Mouse (Mus musculus) embryonic facial prominence, embryonic 15.5 days (tissue): Measurements from ENCODE around the gene Hlcs. TPM values are rescaled to one million over a fixed set of nuclear protein-coding genes. Genes with fewer than 3 reads are reported as not detected.

ENCODE experiments used
- ATAC-seq: fragments of 200-750 bp; cut with Nextera tagmentation; 2 replicates; pipeline ENCODE4 v1.8.0; 2017; ENCODE audit warnings: low read depth, moderate TSS enrichment; ENCODE audit not compliant: insufficient number of reproducible peaks, low FRiP score, low TSS enrichment
- H3K27ac ChIP-seq: fragments of 300-500 bp; sonication (generic); replicated peaks from 2 replicates; pipeline ENCODE4 v1.5.1; 2015; ENCODE audit warnings: mild to moderate bottlenecking, inconsistent platforms
- H3K27me3 ChIP-seq: fragments of 300-500 bp; sonication (generic); 2 replicates; pipeline ENCODE4 v1.6.1; 2015; ENCODE audit warnings: inconsistent platforms
- H3K36me3 ChIP-seq: fragments of 300-500 bp; sonication (generic); 2 replicates; pipeline ENCODE4 v1.6.1; 2015; ENCODE audit warnings: mild to moderate bottlenecking, inconsistent platforms
- H3K4me1 ChIP-seq: fragments of 300-500 bp; sonication (generic); 2 replicates; pipeline ENCODE4 v1.6.1; 2015; ENCODE audit warnings: inconsistent platforms
- H3K4me2 ChIP-seq: fragments of 300-500 bp; sonication (generic); replicated peaks from 2 replicates; pipeline ENCODE4 v1.6.1; 2015; ENCODE audit warnings: mild to moderate bottlenecking, inconsistent platforms
- H3K4me3 ChIP-seq: fragments of 300-500 bp; sonication (generic); replicated peaks from 2 replicates; pipeline ENCODE4 v1.5.1; 2015; ENCODE audit warnings: mild to moderate bottlenecking, inconsistent platforms
- H3K9ac ChIP-seq: fragments of 300-500 bp; sonication (generic); 2 replicates; pipeline ENCODE4 v1.6.1; 2015; ENCODE audit warnings: inconsistent platforms
- H3K9me3 ChIP-seq: fragments of 300-500 bp; sonication (generic); replicated peaks from 2 replicates; pipeline ENCODE4 v1.6.1; 2016; ENCODE audit warnings: inconsistent platforms
- WGBS: fragments of 180-500 bp; shearing (Covaris S2); methylation state at CpG from one replicate; pipeline ENCODE4 v1.1.7; 2015; 5-methylcytosine and 5-hydroxymethylcytosine counted together
- polyA plus RNA-seq: library from polyadenylated mRNA; unstranded; fragments of >200 nt; fragmentation: Nextera tagmentation; extraction: Ambion mirVana; gene quantifications from 2 replicates; pipeline ENCODE4 v1.2.1, GENCODE M21; 2015

Hlcs gene
- polyA plus RNA-seq, 1 experiment from 2014 or later, result 11.1 TPM

DNA sequence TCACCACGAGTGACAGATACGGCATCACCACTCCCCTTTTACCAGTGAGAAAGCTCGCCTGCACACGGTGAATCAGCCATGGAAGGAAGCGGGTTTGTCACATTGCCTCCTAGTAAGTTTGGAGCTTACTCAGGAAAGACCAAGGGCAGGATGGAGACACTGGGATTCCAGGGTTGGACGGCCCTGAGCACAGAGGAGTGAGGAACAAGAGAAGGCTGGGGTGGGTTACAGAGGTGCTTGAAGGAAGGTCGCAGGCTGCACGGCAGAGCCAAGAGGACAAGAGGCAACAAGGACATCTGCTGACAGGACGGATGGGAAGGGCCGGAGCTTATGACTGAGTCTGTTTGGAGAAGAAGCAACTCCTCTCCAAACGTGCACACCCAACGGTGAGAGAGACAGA, 126.8 kb downstream of the Hlcs start:
- 80% methylated on average over 12 of the region's 12 CpGs for WGBS
- H3K27me3 ChIP-seq, result peaks cover 7% of the 10 kb centered on the region; the same call in 1 of the 2 replicates
- ATAC-seq, result no peak

DNA sequence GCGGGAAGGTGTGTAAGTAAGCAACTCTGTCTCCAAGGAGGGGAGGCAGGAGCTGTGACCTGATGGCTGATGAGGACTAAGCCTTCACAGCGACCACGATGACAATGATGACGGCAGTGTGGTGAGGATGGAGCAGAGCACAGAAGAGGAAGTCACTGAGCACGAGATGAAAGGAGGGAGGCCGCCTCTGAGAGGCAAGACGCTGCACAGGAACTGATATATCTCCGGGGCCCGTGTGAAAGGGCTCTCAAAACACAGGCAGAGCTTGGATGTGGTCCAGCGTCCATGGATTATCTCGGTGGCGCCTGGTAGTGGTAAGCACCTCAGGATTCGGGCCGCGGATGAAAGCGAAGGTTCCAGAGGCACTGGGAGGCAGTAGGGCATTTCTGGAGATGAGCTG, 127.9 kb downstream of the Hlcs start:
- no peaks in the 10 kb centered on the region for H3K36me3 ChIP-seq
- no peak overlapping the region for H3K4me2 ChIP-seq
- H3K27ac ChIP-seq, result no peak overlapping the region
- H3K4me3 ChIP-seq, result no peak overlapping the region
- 68% methylated on average over 16 of the region's 16 CpGs for WGBS
- peaks cover 17% of the 10 kb centered on the region for H3K27me3 ChIP-seq
- H3K4me1 ChIP-seq, result peaks cover 1% of the 10 kb centered on the region; the same call in 1 of the 2 replicates
- no peaks in the 10 kb centered on the region for H3K9me3 ChIP-seq
- H3K9ac ChIP-seq, result no peak overlapping the region
- no peak for ATAC-seq

More for the DNA sequence above, 126.8 kb downstream of the Hlcs start:
- Histone ChIP-seq H3K9ac (no peak overlapping the region), H3K9me3 (no peaks in the 10 kb centered on the region), H3K27ac (no peak overlapping the region), H3K36me3 (no peaks in the 10 kb centered on the region), H3K4me1 (peaks cover 4% of the 10 kb centered on the region), H3K4me3 (no peak overlapping the region), H3K4me2 (no peak overlapping the region)

DNA sequence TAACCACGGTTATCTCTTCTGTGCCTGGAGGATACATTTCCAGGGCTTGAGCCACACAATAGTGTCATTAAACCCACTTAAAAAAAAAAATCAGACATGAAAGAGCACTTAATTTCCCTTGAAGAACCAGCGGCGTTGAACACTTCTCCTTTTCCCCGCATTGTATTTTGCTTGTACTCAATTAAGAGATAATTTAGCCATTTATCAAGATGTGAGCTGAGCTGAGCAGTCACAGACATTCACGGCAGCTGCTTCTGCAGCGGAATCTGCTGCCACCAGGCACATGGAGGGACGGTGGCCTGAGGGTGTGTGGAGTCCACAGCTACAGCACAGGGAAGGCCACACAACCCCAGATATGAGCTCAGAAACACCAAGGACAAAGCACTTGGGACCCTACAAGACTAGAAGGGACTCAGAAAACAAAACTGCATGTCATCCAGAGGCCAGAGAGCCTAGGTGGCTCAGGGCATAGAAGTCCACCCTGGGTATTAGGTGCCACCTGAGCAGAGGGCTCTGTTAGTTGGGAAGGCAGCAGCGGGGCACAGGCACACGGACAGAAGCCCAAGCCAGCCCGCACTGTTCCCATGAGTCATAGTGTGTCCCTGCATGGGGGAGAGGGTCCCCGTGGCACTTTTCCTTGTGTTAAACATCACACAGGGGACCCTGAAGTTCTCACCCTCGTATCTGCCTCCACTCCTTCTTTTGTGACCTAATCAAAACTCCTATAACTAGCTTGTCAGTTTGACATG, 133.1 kb downstream of the Hlcs start:
- WGBS, result 50% methylated on average over 12 of the region's 12 CpGs
- H3K4me1 ChIP-seq, result peaks cover 25% of the 10 kb centered on the region
- no peak for ATAC-seq
- H3K4me3 ChIP-seq, result no peak overlapping the region
- H3K9me3 ChIP-seq, result no peaks in the 10 kb centered on the region
- no peak overlapping the region for H3K27ac ChIP-seq
- no peaks in the 10 kb centered on the region for H3K36me3 ChIP-seq
- no peak overlapping the region for H3K9ac ChIP-seq
- H3K27me3 ChIP-seq, result peaks cover 26% of the 10 kb centered on the region
- no peak overlapping the region for H3K4me2 ChIP-seq

DNA sequence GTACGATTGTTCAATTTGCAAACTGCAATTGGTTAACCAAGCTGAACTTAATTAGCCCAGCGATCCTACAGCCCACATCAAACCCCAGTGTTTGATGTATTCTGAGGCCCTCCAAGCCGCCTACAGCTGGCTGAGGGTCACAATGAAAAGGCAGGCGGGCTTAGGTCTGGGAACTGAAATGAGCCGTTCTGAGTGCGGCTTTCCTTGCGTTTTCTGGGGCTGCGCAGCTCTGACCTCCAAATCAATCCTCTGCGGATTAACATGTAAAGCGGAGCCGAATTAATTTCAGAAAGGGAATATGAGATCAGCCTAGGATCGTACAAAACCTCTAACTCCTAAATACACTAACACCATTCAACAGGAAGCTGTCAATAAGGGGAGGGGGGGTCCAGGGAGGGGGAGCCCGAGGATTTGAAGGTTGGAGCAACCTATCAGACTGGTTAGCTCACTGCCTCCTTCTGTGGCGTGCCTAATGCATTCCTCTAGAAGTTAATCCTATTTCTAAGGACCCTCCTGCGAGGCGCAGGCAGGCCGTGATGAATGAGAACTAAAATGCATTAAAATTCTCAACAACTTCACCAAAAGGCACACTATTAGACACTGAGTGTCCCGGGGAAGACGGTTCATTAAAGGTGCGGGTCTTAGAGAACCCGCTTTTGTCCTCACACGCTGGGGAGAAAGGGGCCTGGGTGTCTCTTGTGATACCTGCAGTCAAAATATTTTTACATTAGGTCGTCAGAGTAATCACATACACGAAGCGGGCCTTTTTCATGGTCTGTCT, 133.8 kb downstream of the Hlcs start:
- peaks cover 25% of the 10 kb centered on the region for H3K4me1 ChIP-seq
- H3K36me3 ChIP-seq, result no peaks in the 10 kb centered on the region
- WGBS, result 14% methylated on average over 25 of the region's 25 CpGs
- peak overlapping the region; percentile 4; the same call in 1 of the 2 replicates for H3K4me2 ChIP-seq
- no peak overlapping the region for H3K27ac ChIP-seq
- H3K9me3 ChIP-seq, result no peaks in the 10 kb centered on the region
- ATAC-seq, result no peak
- no peak overlapping the region for H3K9ac ChIP-seq
- H3K27me3 ChIP-seq, result peaks cover 26% of the 10 kb centered on the region
- H3K4me3 ChIP-seq, result no peak overlapping the region

DNA sequence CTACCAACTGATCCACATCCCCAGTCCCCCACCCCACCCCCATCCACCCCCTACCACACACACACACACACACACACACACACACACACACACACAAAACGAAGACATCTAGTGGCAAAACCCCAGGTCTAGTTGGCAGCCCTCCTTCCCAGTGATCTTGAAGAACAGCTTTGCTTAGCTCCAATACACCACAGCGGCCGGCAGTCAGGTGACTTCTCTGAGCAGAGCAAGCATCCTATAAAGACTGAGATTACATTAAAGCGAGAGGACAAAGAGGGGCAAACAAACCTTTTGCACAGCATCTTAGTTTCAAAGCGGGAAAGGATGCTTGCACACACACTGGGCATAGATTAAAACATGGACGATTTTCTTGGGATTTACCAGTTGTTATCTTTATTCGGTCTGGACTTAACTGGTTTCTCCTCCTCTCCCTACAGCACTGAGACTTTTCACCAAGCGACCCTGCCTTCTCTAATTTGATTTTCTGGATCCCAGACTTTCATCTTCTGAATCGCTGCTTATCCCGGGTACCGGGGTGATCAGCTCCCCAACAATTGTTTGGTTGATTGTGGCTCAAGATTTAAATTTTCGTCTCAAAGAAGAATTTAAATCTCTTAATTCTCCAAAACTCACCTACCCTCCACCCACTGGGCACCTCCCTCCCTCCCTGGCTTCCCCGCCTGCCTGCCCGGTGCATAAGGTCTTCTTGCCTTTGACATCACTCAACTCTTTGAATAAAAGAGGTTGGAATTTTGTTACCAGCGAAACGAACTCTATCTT, 134.7 kb downstream of the Hlcs start:
- H3K9ac ChIP-seq, result no peak overlapping the region
- H3K4me3 ChIP-seq, result no peak overlapping the region
- H3K9me3 ChIP-seq, result no peaks in the 10 kb centered on the region
- no peaks in the 10 kb centered on the region for H3K36me3 ChIP-seq
- H3K4me1 ChIP-seq, result peaks cover 25% of the 10 kb centered on the region
- 42% methylated on average over 16 of the region's 16 CpGs for WGBS
- 0 out of 2 replicates have a peak overlapping the region, but pooled peaks have one; percentile 4 for H3K4me2 ChIP-seq
- ATAC-seq, result no peak
- no peak overlapping the region for H3K27ac ChIP-seq
- H3K27me3 ChIP-seq, result peaks cover 26% of the 10 kb centered on the region

DNA sequence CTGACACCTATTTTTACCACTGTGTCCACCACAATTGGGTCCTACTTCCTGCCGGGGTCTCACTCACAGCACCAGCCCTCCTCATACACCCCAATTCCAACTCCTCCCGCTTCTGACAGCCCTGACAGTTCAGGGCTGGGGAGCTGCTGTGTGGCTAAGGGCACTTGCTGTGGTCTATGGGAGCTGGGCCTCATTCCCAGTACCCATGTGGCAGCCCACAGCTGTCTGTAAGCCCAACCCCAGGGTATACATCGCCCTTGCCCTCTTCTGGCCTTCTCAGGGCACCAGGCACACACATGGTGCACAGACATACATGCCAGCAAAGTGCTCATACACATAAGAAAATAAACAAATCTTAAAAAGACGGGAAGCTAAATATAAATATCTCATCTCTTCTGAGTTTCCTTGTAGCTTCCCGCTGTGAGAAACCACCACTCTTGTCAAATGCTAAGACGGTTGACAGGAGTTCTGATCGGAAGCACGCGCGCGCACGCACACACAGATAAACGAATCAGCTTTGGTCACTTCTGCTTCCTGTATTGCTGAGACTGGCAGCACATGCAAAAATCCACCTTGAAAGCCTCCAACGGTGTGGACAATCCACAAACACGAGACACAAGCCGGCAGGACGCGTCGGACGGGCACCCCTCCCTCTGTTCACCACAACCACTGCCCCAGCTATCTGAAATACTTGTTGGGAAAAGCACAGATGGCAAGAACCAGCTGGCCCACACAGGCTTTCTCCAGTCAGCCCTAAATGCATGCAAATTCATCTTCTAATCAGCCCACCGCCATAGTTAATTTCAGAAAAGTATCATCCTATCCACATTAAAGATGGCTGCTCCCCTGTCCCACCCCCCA, 136.1 kb downstream of the Hlcs start:
- no peaks in the 10 kb centered on the region for H3K9me3 ChIP-seq
- no peak overlapping the region for H3K4me2 ChIP-seq
- no peak overlapping the region for H3K4me3 ChIP-seq
- no peaks in the 10 kb centered on the region for H3K36me3 ChIP-seq
- ATAC-seq, result no peak
- WGBS, result 74% methylated on average over 21 of the region's 21 CpGs
- peaks cover 25% of the 10 kb centered on the region for H3K4me1 ChIP-seq
- H3K27me3 ChIP-seq, result peaks cover 26% of the 10 kb centered on the region
- H3K9ac ChIP-seq, result no peak overlapping the region
- no peak overlapping the region for H3K27ac ChIP-seq

DNA sequence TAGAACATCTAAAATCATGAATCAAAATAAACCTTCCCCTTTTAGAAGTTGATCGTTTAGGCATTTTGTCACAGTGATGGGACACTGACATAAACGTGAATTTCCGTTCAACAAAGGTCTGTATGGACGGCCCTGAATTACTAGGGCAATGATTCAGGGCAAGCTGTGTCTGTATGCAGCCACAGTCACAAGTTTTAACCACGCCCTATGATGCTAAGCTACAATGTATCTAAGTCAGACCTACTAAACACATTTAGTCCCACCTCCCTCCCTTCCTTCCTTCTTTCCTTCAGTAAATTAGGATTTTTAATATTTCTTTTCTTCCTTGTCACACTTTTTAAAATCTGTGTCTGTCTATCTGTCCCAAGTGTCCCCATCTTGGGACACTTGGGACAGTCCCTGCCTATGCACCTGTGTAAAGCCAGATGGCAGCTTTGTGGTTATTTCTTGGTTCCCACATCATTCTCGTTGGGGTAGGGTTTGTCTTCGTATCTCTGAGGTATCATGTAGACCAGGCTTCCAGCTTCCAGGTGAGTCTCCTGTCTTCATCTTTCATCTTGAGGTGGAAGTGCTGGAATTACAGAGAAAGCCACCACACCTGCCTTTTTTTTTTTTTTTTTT, 137.9 kb downstream of the Hlcs start:
- H3K4me3 ChIP-seq, result no peak overlapping the region
- H3K4me1 ChIP-seq, result peaks cover 24% of the 10 kb centered on the region
- H3K27me3 ChIP-seq, result peaks cover 13% of the 10 kb centered on the region
- H3K9ac ChIP-seq, result no peak overlapping the region
- H3K36me3 ChIP-seq, result no peaks in the 10 kb centered on the region
- H3K9me3 ChIP-seq, result no peaks in the 10 kb centered on the region
- ATAC-seq, result no peak
- WGBS, result 80% methylated on average over 7 of the region's 7 CpGs
- no peak overlapping the region for H3K4me2 ChIP-seq
- H3K27ac ChIP-seq, result no peak overlapping the region

DNA sequence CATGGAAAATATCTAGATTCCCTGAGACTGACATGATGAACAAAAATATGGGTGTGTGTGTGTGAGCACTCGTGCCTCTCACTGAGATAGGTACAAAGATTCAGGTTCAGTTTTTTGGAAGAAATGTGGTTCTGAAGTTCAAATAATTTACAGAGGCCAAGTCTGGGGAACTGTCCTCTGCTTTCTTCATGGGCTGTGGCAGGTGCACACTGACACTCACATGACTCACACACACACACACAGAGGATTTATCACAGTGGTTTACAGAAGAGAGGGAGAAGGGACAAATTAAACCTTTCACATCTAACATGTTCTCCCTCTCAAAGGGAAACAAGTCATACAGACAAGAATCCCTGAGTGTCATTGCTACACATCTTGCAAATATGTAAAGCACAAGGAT, 140.0 kb downstream of the Hlcs start:
- WGBS, result 69% methylated on average over 1 of the region's 1 CpGs
- no peaks in the 10 kb centered on the region for H3K9me3 ChIP-seq
- 0 out of 2 replicates have a peak, but pooled peaks cover 5% of the 10 kb centered on the region for H3K27me3 ChIP-seq
- ATAC-seq, result no peak
- H3K4me2 ChIP-seq, result no peak overlapping the region
- H3K4me3 ChIP-seq, result no peak overlapping the region
- H3K9ac ChIP-seq, result no peak overlapping the region
- H3K4me1 ChIP-seq, result 0 out of 2 replicates have a peak, but pooled peaks cover 8% of the 10 kb centered on the region
- H3K36me3 ChIP-seq, result no peaks in the 10 kb centered on the region
- no peak overlapping the region for H3K27ac ChIP-seq

DNA sequence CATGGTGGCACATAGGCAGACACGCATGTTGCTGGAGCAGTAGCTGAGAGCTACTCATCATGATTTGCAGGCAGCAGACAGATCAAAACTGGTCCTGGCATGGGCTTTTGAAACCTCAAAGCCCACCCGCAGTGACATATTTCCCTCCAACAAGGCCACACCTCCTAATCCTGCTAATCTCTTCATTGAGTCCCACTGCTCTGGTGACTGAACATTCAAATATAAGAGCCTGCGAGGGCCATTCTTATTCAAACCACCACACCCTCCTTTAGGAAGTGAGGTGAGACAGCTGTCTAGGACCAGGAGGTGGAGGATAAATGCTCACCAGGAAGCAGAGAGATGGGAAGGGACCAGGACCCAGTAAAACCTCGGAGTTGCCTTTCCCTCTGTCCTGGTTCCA, 143.2 kb downstream of the Hlcs start:
- Histone ChIP-seq H3K4me1 (peaks cover 3% of the 10 kb centered on the region; the same call in 1 of the 2 replicates), H3K27ac (no peak overlapping the region), H3K4me2 (no peak overlapping the region), H3K36me3 (no peaks in the 10 kb centered on the region), H3K9ac (no peak overlapping the region), H3K27me3 (no peaks in the 10 kb centered on the region), H3K4me3 (no peak overlapping the region), H3K9me3 (no peaks in the 10 kb centered on the region)
- ATAC-seq, result no peak
- WGBS, result 50% methylated on average over 4 of the region's 4 CpGs
